Mouse (Mus musculus): ENCODE measurements around the gene Muc13. TPM values are rescaled to one million over a fixed set of nuclear protein-coding genes. Genes with fewer than 3 reads are reported as not detected.

Gene Muc13
- total and polyA plus RNA-seq, 2 experiments from 2014 or later, result 0.06 TPM; not detected in 1

DNA sequence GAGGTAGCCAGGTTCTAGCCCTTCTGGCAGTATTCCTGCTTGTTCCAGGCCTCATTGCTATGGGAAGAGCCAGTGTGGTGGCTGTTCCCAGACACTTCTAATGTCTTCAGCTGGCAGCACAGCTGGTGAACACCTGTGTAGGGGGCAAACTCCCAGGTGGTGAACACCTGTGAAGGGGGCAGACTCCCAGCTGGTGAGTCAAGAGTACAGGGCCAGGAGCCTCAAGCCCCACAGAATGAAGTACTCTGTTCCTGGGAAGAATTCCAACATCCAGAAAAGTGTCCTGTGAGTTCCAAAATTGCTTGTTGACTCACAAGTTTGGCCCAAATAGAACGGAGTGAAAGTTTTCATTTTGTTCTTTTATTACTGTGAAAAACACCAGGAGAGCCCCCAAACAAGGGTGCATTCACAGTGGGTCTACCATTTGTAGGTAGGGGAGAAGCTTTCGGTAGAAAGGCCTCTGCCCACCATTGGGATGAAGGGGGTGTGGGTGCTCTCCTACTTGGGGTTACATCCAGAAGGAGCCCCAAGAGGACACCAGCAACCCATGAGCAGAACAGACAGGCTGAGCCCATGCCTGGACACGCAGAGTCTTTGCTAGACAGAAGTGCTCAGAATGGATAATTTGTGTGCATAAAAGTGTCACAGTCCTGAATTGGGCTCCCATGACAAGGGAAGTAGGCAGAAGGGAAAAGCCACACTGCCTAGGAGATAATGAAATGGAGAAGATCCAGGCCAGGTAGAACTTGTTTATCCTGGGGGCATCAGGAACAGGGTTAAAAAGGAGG lies 25.2 kb upstream of the Muc13 start:
- Histone ChIP-seq H3K4me2 (ENCODE audit: low read depth, low read length) (no peak overlapping the region), H3K4me1 (ENCODE audit: insufficient read depth, low read length) (no peaks in the 10 kb centered on the region), H3K4me3 (ENCODE audit: low read length) (no peak overlapping the region), H3K27me3 (ENCODE audit: insufficient read depth, low read length) (no peaks in the 10 kb centered on the region), H3K27ac (no peak overlapping the region), H3K36me3 (ENCODE audit: insufficient read depth, low read length) (no peaks in the 10 kb centered on the region), H3K9ac (replicated peaks; ENCODE audit: low read length) (no peak overlapping the region), H3K9me3 (ENCODE audit: low read length) (no peaks in the 10 kb centered on the region)
- DNase-seq (ENCODE audit: low spot score) (no peak), ATAC-seq (no peak)
- TF ChIP-seq CTCF (IDR thresholded peaks at IDR 0.05; ENCODE audit: low read depth), result no peak
- WGBS, result 83% methylated on average over 3 of the region's 3 CpGs

DNA sequence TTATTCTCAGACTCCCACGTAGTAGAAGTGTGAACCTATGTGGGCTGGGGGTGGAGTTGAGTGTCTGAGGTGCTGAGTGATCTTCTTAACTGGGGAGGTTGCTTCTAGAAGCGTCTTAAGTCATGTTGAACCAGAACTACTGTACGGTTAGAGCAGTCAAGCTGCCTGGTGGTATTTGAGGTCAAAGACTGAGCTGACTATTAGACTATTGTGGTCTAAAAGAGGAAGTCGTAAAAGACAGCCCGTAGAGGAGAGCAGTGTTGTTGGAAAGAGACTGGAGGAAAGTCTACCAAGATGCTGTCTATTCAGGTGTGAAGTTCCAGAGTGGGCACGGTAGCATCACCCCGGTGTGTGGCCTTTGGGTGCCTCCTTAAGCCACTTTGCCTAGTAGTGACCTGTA lies 24.0 kb upstream of the Muc13 start:
- Histone ChIP-seq H3K4me1 (ENCODE audit: insufficient read depth, low read length) (no peaks in the 10 kb centered on the region), H3K4me3 (ENCODE audit: low read length) (no peak overlapping the region), H3K27me3 (ENCODE audit: insufficient read depth, low read length) (no peaks in the 10 kb centered on the region), H3K36me3 (ENCODE audit: insufficient read depth, low read length) (no peaks in the 10 kb centered on the region), H3K9me3 (ENCODE audit: low read length) (no peaks in the 10 kb centered on the region), H3K4me2 (ENCODE audit: low read depth, low read length) (no peak overlapping the region), H3K9ac (replicated peaks; ENCODE audit: low read length) (no peak overlapping the region), H3K27ac (no peak overlapping the region)
- DNase-seq (ENCODE audit: low spot score) (no peak), ATAC-seq (no peak)
- 90% methylated on average over 7 of the region's 7 CpGs for WGBS
- TF ChIP-seq CTCF (IDR thresholded peaks at IDR 0.05; ENCODE audit: low read depth), result no peak

DNA sequence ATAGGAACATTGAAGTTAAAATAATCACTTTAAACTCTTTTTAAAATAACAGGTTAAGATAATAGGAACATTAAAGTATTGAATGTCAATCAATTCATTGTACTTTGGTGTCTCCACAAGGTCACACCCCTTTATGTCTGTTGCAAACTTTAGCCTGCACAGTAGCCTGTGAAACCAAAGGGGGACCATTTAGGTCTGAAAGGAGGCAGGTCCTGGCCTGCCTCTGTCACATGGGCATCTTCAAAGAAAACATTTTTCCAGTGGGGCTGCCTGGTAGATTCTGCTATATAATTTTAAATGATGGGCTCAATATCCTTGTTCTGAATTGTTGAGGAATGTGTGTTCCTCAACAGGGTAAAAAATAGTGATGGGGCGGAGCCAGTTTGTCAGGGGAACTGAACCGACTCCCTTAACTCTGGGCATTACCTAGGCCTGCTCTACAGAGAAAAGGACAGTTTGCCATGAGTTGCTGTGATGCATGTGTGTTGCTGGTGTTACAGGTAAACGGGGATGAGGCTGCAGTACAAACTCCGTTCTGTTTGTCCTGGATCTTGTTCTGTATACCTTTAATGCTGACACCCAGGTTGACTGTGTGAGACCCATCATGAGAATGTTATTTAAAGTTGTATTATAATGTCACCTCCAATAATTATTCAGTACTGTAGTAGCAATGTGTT lies 22.9 kb upstream of the Muc13 start:
- no peaks in the 10 kb centered on the region for H3K27me3 ChIP-seq (ENCODE audit: insufficient read depth, low read length)
- no peaks in the 10 kb centered on the region for H3K4me1 ChIP-seq (ENCODE audit: insufficient read depth, low read length)
- WGBS, result 94% methylated on average over 4 of the region's 4 CpGs
- no peak overlapping the region for H3K9ac ChIP-seq (replicated peaks; ENCODE audit: low read length)
- H3K36me3 ChIP-seq (ENCODE audit: insufficient read depth, low read length), result no peaks in the 10 kb centered on the region
- no peak overlapping the region for H3K4me2 ChIP-seq (ENCODE audit: low read depth, low read length)
- H3K4me3 ChIP-seq (ENCODE audit: low read length), result no peak overlapping the region
- no peak for ATAC-seq
- DNase-seq (ENCODE audit: low spot score), result no peak
- TF ChIP-seq CTCF (IDR thresholded peaks at IDR 0.05; ENCODE audit: low read depth), result no peak
- no peaks in the 10 kb centered on the region for H3K9me3 ChIP-seq (ENCODE audit: low read length)
- no peak overlapping the region for H3K27ac ChIP-seq

DNA sequence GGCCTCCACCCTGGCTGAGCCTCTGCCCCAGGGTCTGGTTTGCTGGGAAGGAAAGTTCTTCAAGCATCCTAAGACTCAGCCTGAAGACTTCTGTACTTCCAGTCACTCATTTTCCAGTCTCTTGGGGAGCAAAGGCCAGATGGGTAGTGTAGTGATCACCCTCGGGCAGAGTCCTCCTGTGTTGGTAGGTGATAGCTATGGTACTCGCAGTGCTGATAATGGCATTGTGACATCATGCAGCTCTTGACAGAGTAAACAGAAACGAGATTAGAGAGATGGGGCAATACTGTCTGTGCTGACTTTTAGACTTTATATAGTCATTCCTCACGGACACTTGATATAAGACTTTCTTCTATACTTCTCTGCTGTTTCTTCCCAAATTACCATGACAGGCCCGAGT lies 21.0 kb upstream of the Muc13 start:
- no peak for DNase-seq (ENCODE audit: low spot score)
- TF ChIP-seq CTCF (IDR thresholded peaks at IDR 0.05; ENCODE audit: low read depth), result no peak
- H3K36me3 ChIP-seq (ENCODE audit: insufficient read depth, low read length), result no peaks in the 10 kb centered on the region
- no peaks in the 10 kb centered on the region for H3K4me1 ChIP-seq (ENCODE audit: insufficient read depth, low read length)
- WGBS, result 91% methylated on average over 5 of the region's 5 CpGs
- no peak overlapping the region for H3K4me2 ChIP-seq (ENCODE audit: low read depth, low read length)
- ATAC-seq, result no peak
- H3K4me3 ChIP-seq (ENCODE audit: low read length), result no peak overlapping the region
- H3K9me3 ChIP-seq (ENCODE audit: low read length), result no peaks in the 10 kb centered on the region
- no peak overlapping the region for H3K9ac ChIP-seq (replicated peaks; ENCODE audit: low read length)
- no peak overlapping the region for H3K27ac ChIP-seq
- no peaks in the 10 kb centered on the region for H3K27me3 ChIP-seq (ENCODE audit: insufficient read depth, low read length)

- Histone ChIP-seq H3K27ac (no peak overlapping the region), H3K36me3 (ENCODE audit: insufficient read depth, low read length) (no peaks in the 10 kb centered on the region), H3K27me3 (ENCODE audit: insufficient read depth, low read length) (no peaks in the 10 kb centered on the region), H3K4me1 (ENCODE audit: insufficient read depth, low read length) (no peaks in the 10 kb centered on the region), H3K9me3 (ENCODE audit: low read length) (no peaks in the 10 kb centered on the region), H3K9ac (replicated peaks; ENCODE audit: low read length) (no peak overlapping the region), H3K4me3 (ENCODE audit: low read length) (no peak overlapping the region), H3K4me2 (ENCODE audit: low read depth, low read length) (no peak overlapping the region)
- ATAC-seq (no peak), DNase-seq (ENCODE audit: low spot score) (no peak)
- no peak for TF ChIP-seq CTCF (IDR thresholded peaks at IDR 0.05; ENCODE audit: low read depth)
- WGBS, result 53% methylated on average over 3 of the region's 3 CpGs
Observed at GRCm38 (mm10) chr16:33774972-33775371, 18.9 kb upstream of the Muc13 start.

GRCm38 (mm10) chr16:33775733-33776335 lies 18.0 kb upstream of the Muc13 start:
- DNase-seq (ENCODE audit: low spot score) (no peak), ATAC-seq (no peak)
- H3K27me3 ChIP-seq (ENCODE audit: insufficient read depth, low read length), result no peaks in the 10 kb centered on the region
- no peak overlapping the region for H3K9ac ChIP-seq (replicated peaks; ENCODE audit: low read length)
- TF ChIP-seq CTCF (IDR thresholded peaks at IDR 0.05; ENCODE audit: low read depth), result no peak
- no peaks in the 10 kb centered on the region for H3K36me3 ChIP-seq (ENCODE audit: insufficient read depth, low read length)
- no peak overlapping the region for H3K4me2 ChIP-seq (ENCODE audit: low read depth, low read length)
- no peak overlapping the region for H3K4me3 ChIP-seq (ENCODE audit: low read length)
- H3K9me3 ChIP-seq (ENCODE audit: low read length), result no peaks in the 10 kb centered on the region
- H3K4me1 ChIP-seq (ENCODE audit: insufficient read depth, low read length), result no peaks in the 10 kb centered on the region
- H3K27ac ChIP-seq, result no peak overlapping the region
- 80% methylated on average over 1 of the region's 1 CpGs for WGBS

Measured in hindbrain, postnatal 0 days (tissue).